Mouse (Mus musculus) layer of hippocampus, adult 2 months (tissue): ENCODE results near the gene Ldlrap1. TPM values are rescaled to one million over a fixed set of nuclear protein-coding genes. Genes with fewer than 3 reads are reported as not detected.
A peak's percentile ranks its signal among the peaks of the same experiment; 100 is the strongest.
"Not testable (repeated sequence)": the region's sequence is repeated elsewhere in the genome, so short reads cannot be mapped to it uniquely, and the experiment has no call there.

Source experiments
- DNase-seq, 2 experiments: peaks; one replicate each; pipeline ENCODE4 v3.0.0; 2022; ENCODE audit warnings: low spot score in 2 of 2
- H3K27ac ChIP-seq: fragments of 200-600 bp; 2 replicates; pipeline ENCODE4 v1.8.1; 2022
- H3K4me3 ChIP-seq: fragments of 200-600 bp; 2 replicates; pipeline ENCODE4 v1.8.1; 2022; ENCODE audit warnings: mild to moderate bottlenecking
- CTCF ChIP-seq: fragments of 200-600 bp; conservative IDR thresholded peaks from 2 replicates; pipeline ENCODE4 v1.8.1; 2022; ENCODE audit warnings: antibody characterized with exemption, mild to moderate bottlenecking, moderate library complexity
- total RNA-seq, 2 experiments: library from RNA; stranded (reverse); gene quantifications; 2 replicates each; pipeline ENCODE4 v1.2.3; 2021

The Ldlrap1 gene
- total RNA-seq, 2 experiments from 2014 or later = 2.0 to 3.0 TPM

GRCm38 (mm10) chr4:134795819-134796485 lies 28.1 kb upstream of the Ldlrap1 start:
- DNase-seq = no peak
- H3K4me3 ChIP-seq = no peak overlapping the region
- no peak overlapping the region for H3K27ac ChIP-seq
- no peak for TF ChIP-seq CTCF

DNA sequence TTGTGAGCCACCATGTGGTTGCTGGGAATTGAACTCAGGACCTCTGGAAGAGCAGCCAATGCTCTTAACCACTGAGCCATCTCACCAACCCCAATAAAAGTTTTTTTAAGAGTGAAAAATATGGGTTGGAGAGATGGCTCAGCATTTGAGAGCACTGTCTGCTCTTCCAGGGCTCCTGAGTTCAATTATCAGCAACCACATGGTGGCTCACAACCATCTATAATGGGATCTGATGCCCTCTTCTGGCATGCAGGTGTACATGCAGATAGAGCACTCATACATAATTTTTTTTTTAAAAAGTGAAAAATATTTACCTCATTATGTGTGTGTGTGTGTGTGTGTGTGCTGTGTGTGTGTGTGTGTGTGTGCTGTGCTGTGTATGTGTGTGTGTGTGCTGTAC lies 27.1 kb upstream of the Ldlrap1 start:
- DNase-seq, H3K27ac ChIP-seq, H3K4me3 ChIP-seq: not testable (repeated sequence)
- TF ChIP-seq CTCF = peak; percentile 46

GRCm38 (mm10) chr4:134793213-134793956 lies 25.6 kb upstream of the Ldlrap1 start:
- peak; percentile 87 for TF ChIP-seq CTCF

GRCm38 (mm10) chr4:134791731-134792130 lies 23.9 kb upstream of the Ldlrap1 start:
- TF ChIP-seq CTCF = no peak

More at GRCm38 (mm10) chr4:134793213-134793956, 25.6 kb upstream of the Ldlrap1 start:
- Histone ChIP-seq H3K4me3 (no peak overlapping the region), H3K27ac (no peak overlapping the region)
- peak in 1 of 2 experiments; percentile 69 for DNase-seq

GRCm38 (mm10) chr4:134786946-134787345 lies 19.1 kb upstream of the Ldlrap1 start:
- DNase-seq = no peak
- no peak overlapping the region for H3K4me3 ChIP-seq
- no peak for TF ChIP-seq CTCF
- no peak overlapping the region for H3K27ac ChIP-seq

More at GRCm38 (mm10) chr4:134791731-134792130, 23.9 kb upstream of the Ldlrap1 start:
- no peak overlapping the region for H3K4me3 ChIP-seq
- no peak for DNase-seq
- H3K27ac ChIP-seq = no peak overlapping the region

DNA sequence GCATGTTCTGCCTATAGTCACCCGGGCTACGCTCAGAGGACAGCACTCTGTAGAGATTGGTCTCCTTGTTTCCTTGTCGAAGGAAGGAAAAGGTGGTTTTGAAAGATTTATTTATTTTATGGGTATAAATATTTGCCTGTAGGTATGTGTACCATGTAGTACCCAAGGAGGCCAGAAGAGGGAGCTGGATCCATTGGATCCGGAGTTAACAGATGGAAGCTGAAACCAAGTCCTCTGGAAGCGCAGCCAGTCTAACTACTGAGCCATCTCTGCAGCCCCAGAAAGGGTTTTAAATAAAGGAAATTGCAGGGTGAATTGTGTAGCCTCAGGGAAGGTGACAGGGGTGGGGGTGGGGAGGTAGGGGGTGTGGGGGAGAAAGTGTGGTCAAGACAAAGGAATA lies 16.9 kb upstream of the Ldlrap1 start:
- H3K4me3 ChIP-seq = no peak overlapping the region
- no peak overlapping the region for H3K27ac ChIP-seq
- DNase-seq = no peak
- peak; percentile 65 for TF ChIP-seq CTCF

- H3K4me3 ChIP-seq = no peak overlapping the region
- TF ChIP-seq CTCF = peak; percentile 22; the same call in 1 of the 2 replicates
- DNase-seq = no peak
- H3K27ac ChIP-seq = no peak overlapping the region
These were observed 11.5 kb upstream of the Ldlrap1 start for GRCm38 (mm10) chr4:134779136-134779934.

DNA sequence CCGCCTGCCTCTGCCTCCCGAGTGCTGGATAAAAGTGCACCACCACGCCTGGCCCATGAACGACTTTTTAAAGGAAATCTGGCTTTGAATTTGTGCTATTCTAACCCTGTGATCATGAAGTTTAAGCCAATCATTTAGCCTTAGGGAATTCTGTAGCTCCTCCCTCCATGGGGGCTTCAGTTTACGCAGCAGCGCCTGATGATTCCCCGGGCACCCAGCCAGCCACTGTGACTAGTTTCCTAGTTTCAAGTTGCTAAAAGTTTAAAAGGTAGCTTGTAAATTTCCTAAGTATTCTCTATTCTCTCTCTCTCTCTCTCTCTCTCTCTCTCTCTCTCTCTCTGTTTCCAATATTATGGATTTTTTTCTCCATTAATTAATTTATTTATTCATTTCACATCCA lies 8.4 kb upstream of the Ldlrap1 start:
- no peak for TF ChIP-seq CTCF
- Histone ChIP-seq H3K4me3 (no peak overlapping the region), H3K27ac (no peak overlapping the region)
- no peak for DNase-seq

DNA sequence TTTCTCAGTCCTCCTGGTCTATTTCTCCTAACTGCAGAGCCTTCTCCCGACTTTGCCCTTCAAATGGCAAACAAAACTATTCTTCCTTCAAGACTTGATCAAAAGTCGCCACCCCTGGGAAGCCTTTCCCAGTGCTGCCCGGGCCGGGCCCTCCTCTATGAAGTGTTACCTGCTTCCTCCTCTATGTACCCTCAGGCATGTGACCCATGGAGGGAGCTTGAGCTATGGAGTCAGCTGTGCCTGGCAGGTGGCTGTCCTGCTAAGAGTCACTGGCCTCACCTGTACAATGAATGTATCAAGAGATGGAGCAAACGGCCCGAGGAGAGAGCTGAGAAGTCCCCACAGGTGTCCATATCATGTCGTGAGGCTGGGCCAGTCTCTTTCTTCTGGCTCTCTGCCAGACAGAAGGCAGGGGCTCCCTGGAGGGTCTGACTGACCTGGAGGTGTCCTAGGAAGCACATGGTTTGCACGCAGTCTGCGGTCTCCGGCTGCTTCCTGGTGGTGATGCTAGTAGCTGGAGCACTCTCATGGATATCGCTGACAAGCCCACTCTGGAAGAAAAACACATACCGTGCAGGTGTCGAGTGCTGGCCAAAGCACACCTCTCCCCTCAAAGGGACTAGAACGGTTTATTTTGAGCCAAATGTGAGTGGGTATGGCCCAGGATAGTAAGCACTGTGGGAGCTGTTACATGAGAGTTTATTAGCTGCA lies 7.6 kb upstream of the Ldlrap1 start:
- no peak for TF ChIP-seq CTCF
- Histone ChIP-seq H3K4me3 (no peak overlapping the region), H3K27ac (no peak overlapping the region)
- no peak for DNase-seq

DNA sequence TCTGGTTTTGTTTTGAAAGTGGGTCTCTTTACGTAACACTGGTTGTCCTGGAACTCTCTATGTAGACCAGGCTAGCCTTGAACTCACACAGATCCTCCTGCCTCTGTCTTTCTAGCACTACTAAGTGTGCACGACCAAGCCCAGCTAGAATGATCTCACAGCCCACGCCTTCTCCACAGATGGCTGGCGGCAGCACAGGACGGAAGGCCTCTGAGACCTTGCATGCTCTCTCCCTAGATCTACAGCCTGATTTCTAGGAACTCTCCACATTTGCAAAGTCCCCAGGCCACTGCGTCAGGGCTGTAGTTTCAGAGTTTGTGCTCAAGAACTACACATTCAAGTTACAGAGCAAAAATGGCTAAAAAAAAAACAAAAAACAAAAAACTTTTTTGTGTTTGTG lies 6.3 kb upstream of the Ldlrap1 start:
- Histone ChIP-seq H3K4me3 (no peak overlapping the region), H3K27ac (no peak overlapping the region)
- no peak for DNase-seq
- TF ChIP-seq CTCF = no peak

- no peak for DNase-seq
- TF ChIP-seq CTCF = no peak
- Histone ChIP-seq H3K4me3 (no peak overlapping the region), H3K27ac (no peak overlapping the region)
These were observed 5.2 kb upstream of the Ldlrap1 start for GRCm38 (mm10) chr4:134772805-134773674.

- no peak for TF ChIP-seq CTCF
- no peak for DNase-seq
- no peak overlapping the region for H3K4me3 ChIP-seq
- H3K27ac ChIP-seq = no peak overlapping the region
These were observed 2.1 kb upstream of the Ldlrap1 start for GRCm38 (mm10) chr4:134769891-134770290.
